Comparison of ENCODE assay signal across 8 mouse cellular contexts in genomic region chr12:83988483-83988882, GRCm38 (mm10). TPM values are rescaled to one million over a fixed set of nuclear protein-coding genes. Genes with fewer than 3 reads are reported as not detected.
A peak's percentile ranks its signal among the peaks of the same experiment; 100 is the strongest.
DNase-seq lines count a peak whose midpoint lies in the region; ATAC-seq and TF ChIP-seq lines count a peak whose summit lies in the region.

No protein-coding gene starts in this region.

- H3K27me3 ChIP-seq in hindbrain, embryonic 13.5 days = no peaks in the 10 kb centered on the region
- no peaks in the 10 kb centered on the region for H3K27me3 ChIP-seq in midbrain, embryonic 16.5 days (ENCODE audit: control insufficient read depth, insufficient read depth, low read depth, low read length)

- no peaks in the 10 kb centered on the region for H3K4me1 ChIP-seq in bone marrow, adult 2 months (ENCODE audit: control insufficient read depth, insufficient read depth, low read length)
- H3K4me1 ChIP-seq in hindbrain, embryonic 13.5 days (replicated peaks) = peaks cover 8% of the 10 kb centered on the region
- peaks cover 9% of the 10 kb centered on the region for H3K4me1 ChIP-seq in midbrain, embryonic 16.5 days (ENCODE audit: control insufficient read depth, insufficient read depth, low read length)

- H3K36me3 ChIP-seq in hindbrain, embryonic 13.5 days = peaks cover 4% of the 10 kb centered on the region; the same call in 1 of the 2 replicates
- H3K36me3 ChIP-seq in midbrain, embryonic 16.5 days (ENCODE audit: control insufficient read depth, insufficient read depth, low read length) = no peaks in the 10 kb centered on the region

- peak overlapping the region; percentile 83 for H3K9ac ChIP-seq in hindbrain, embryonic 13.5 days
- peak overlapping the region; percentile 70 for H3K9ac ChIP-seq in midbrain, embryonic 16.5 days (ENCODE audit: low read depth, low read length)

- H3K4me2 ChIP-seq in hindbrain, embryonic 13.5 days = peak overlapping the region; percentile 60
- H3K4me2 ChIP-seq in midbrain, embryonic 16.5 days (ENCODE audit: low read length) = peak overlapping the region; percentile 69

- no peak for TF ChIP-seq CTCF in bone marrow, adult 2 months (IDR thresholded peaks at IDR 0.05; ENCODE audit: control insufficient read depth, insufficient read depth, low read length)

- DNase-seq in kidney, postnatal 10 days = peak; percentile 24
- DNase-seq in kidney, postnatal 36 days = no peak
- no peak for DNase-seq in left cerebral cortex, adult 18-20 months (ENCODE audit: low spot score in 2 of 2)
- no peak for DNase-seq in T-cell, adult 2 months (ENCODE audit: low spot score)

- H3K4me3 ChIP-seq in bone marrow, adult 2 months (replicated peaks; ENCODE audit: control insufficient read depth, low read depth, low read length) = peak overlapping the region; percentile 76
- peak overlapping the region; percentile 60 for H3K4me3 ChIP-seq in hindbrain, embryonic 13.5 days
- H3K4me3 ChIP-seq in midbrain, embryonic 16.5 days (ENCODE audit: low read depth, low read length) = peak overlapping the region; percentile 54

- H3K27ac ChIP-seq in bone marrow, adult 2 months (ENCODE audit: control insufficient read depth, insufficient read depth, low read depth, low read length, poor library complexity) = peak overlapping the region; percentile 99
- peak overlapping the region; percentile 94 for H3K27ac ChIP-seq in hindbrain, embryonic 13.5 days
- peak overlapping the region; percentile 91 for H3K27ac ChIP-seq in midbrain, embryonic 16.5 days (ENCODE audit: low read length)

- 48% methylated on average over 4 of the region's 4 CpGs for WGBS in bone marrow, adult 2 months
- 76% methylated on average over 4 of the region's 4 CpGs for WGBS in hindbrain, embryonic 13.5 days
- 68% methylated on average over 4 of the region's 4 CpGs for WGBS in midbrain, embryonic 16.5 days

- no peak for TF ChIP-seq POLR2A in bone marrow, adult 2 months (IDR thresholded peaks at IDR 0.05; ENCODE audit: borderline replicate concordance, control insufficient read depth, low read depth, low read length)

- peak; percentile 8; the same call in 1 of the 2 replicates for ATAC-seq in hindbrain, embryonic 13.5 days (ENCODE audit: low FRiP score)
- ATAC-seq in midbrain, embryonic 16.5 days = no peak
- ATAC-seq in frontal cortex, adult (ENCODE audit: low TSS enrichment) = no peak

- no peaks in the 10 kb centered on the region for H3K9me3 ChIP-seq in hindbrain, embryonic 13.5 days
- no peaks in the 10 kb centered on the region for H3K9me3 ChIP-seq in midbrain, embryonic 16.5 days (replicated peaks; ENCODE audit: control insufficient read depth, low read length, poor library complexity, severe bottlenecking)

RNA-seq across cellular contexts. Expression of gene Acot2, which starts 0.8 kb away (rescaled TPM):
- 1.2 and 3.5 TPM in 2 replicates for polyA plus RNA-seq in bone marrow, adult 2 months (2011; ENCODE audit: insufficient read depth, insufficient read length, low replicate concordance, missing spikeins)
- polyA plus RNA-seq in hindbrain, embryonic 13.5 days (2015; fragmentation: Nextera tagmentation; extraction: Ambion mirVana) = 14.7 and 17.0 TPM in 2 replicates
- 11.4 and 15.3 TPM in 2 replicates for polyA plus RNA-seq in midbrain, embryonic 16.5 days (2015; fragmentation: Nextera tagmentation; extraction: Ambion mirVana)
- 10 to 100 TPM in 1 of 2 experiments, 1 to 10 TPM in 1; 9.9 to 10.9 TPM for total RNA-seq in left cerebral cortex, adult 18-20 months (2021)

RNA-seq across cellular contexts. Expression of gene Heatr4, which starts 3.8 kb away (rescaled TPM):
- polyA plus RNA-seq in bone marrow, adult 2 months (2011; ENCODE audit: insufficient read depth, insufficient read length, low replicate concordance, missing spikeins) = not detected in 2 replicates
- polyA plus RNA-seq in hindbrain, embryonic 13.5 days (2015; fragmentation: Nextera tagmentation; extraction: Ambion mirVana) = not detected in 2 replicates
- 0.06 TPM in 1 of 2 replicates, not detected in the other for polyA plus RNA-seq in midbrain, embryonic 16.5 days (2015; fragmentation: Nextera tagmentation; extraction: Ambion mirVana)
- not detected for total RNA-seq in left cerebral cortex, adult 18-20 months (2021)

RNA-seq across cellular contexts. Expression of gene Acot1, which starts 20.8 kb away (rescaled TPM):
- polyA plus RNA-seq in bone marrow, adult 2 months (2011; ENCODE audit: insufficient read depth, insufficient read length, low replicate concordance, missing spikeins) = 4.9 and 15.5 TPM in 2 replicates
- 77.9 and 83.6 TPM in 2 replicates for polyA plus RNA-seq in hindbrain, embryonic 13.5 days (2015; fragmentation: Nextera tagmentation; extraction: Ambion mirVana)
- polyA plus RNA-seq in midbrain, embryonic 16.5 days (2015; fragmentation: Nextera tagmentation; extraction: Ambion mirVana) = 74.1 and 89.4 TPM in 2 replicates
- 10 to 100 TPM; 15.4 to 17.8 TPM for total RNA-seq in left cerebral cortex, adult 18-20 months (2021)

RNA-seq across cellular contexts. Expression of gene Riox1, which starts 38.1 kb away (rescaled TPM):
- 7.0 and 15.2 TPM in 2 replicates for polyA plus RNA-seq in bone marrow, adult 2 months (2011; ENCODE audit: insufficient read depth, insufficient read length, low replicate concordance, missing spikeins)
- 10.0 and 10.8 TPM in 2 replicates for polyA plus RNA-seq in hindbrain, embryonic 13.5 days (2015; fragmentation: Nextera tagmentation; extraction: Ambion mirVana)
- polyA plus RNA-seq in midbrain, embryonic 16.5 days (2015; fragmentation: Nextera tagmentation; extraction: Ambion mirVana) = 8.7 and 9.2 TPM in 2 replicates
- 10 to 100 TPM; 18.0 to 20.1 TPM for total RNA-seq in left cerebral cortex, adult 18-20 months (2021)

RNA-seq across cellular contexts. Expression of gene Acot4, which starts 49.7 kb away (rescaled TPM):
- polyA plus RNA-seq in bone marrow, adult 2 months (2011; ENCODE audit: insufficient read depth, insufficient read length, low replicate concordance, missing spikeins) = 0.32 and 2.4 TPM in 2 replicates
- polyA plus RNA-seq in hindbrain, embryonic 13.5 days (2015; fragmentation: Nextera tagmentation; extraction: Ambion mirVana) = 0.09 and 0.13 TPM in 2 replicates
- polyA plus RNA-seq in midbrain, embryonic 16.5 days (2015; fragmentation: Nextera tagmentation; extraction: Ambion mirVana) = 0.59 and 0.67 TPM in 2 replicates
- total RNA-seq in left cerebral cortex, adult 18-20 months (2021) = 1 to 10 TPM; 2.4 to 2.7 TPM
